Mouse (Mus musculus) lung, postnatal 10 days (tissue): ENCODE measurements at regions not wholly inside any gene's neighbourhood (a gene's known extent, or its start where the extent isn't known, plus 50 kb on each side); places are given as distances from the start of the nearest gene placed in this dataset.

ENCODE experiments used
- DNase-seq: peaks from one replicate; pipeline ENCODE4 v3.0.0; 2021

DNA sequence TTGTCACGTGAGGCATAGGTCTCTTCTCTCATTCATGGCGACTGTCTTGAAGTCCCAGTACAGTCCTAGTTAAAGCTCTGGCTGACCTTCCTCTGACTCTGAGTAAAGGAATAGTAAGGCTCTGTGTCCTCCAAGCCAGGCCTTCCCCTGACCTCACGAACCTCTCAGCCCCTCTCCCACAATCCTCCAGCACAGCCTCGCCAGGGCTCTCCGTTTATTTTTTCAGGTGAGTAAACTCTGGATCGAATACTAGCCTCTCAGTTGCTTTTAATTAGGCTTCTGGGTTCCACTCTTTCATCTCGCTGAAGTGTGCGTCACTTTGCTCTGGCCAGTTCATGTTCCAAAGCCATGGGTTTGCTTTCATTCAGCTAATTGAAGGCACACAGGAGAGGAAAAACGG, 133.8 kb downstream of the Mylk4 start:
- no peak for DNase-seq

DNA sequence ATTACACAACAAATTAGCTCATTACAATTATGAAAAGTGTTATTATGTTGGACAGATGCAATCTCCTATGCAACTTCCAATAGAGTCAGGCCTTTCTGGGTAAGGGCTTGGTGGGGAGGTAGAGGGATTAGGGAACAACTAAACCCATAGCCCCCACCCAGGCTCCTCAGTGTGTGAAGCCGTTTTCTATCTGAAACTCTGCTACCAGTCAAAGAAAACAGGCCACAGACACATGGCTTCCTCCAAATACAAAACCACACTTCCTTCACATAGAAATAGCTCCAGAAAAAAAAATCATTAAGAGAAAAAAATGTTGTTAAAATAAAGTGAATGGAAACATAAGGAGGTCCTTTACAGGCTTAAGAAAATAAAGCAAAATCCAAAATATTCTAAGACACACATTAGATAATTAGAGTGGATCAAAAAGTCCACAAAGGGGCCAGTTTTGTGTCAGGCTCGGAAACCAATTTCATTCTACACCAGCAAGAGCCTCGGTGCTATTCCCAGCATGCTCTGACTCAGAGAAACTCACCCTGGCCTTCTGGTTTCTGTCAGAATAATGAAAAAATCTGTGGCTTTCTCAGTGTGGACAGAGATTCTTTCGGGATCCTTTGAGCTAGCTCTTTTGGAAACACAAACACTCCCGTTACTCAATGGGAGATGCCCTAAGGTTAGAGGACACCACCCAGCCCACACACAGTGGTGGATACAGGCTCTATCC, 140.6 kb downstream of the Mylk4 start:
- DNase-seq = no peak

DNA sequence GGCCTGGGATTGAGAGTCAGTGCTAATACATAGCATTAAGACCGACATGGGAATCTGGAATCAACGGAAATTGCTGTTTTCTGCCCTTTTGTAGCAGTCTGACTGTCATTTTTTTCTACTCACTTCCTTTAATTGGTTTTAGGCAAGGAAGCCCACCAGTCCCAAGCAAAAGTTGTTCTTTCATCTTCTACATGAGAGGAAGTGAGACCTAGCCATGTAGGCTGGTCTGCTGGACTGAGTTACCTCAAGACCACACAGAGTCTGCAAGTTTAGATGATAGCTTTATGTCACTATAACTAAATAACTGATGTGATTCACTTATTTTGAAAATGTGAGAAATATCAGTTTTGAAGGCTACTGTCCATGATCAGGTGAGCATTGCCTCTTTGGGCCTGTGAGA, 142.8 kb downstream of the Mylk4 start:
- no peak for DNase-seq

DNA sequence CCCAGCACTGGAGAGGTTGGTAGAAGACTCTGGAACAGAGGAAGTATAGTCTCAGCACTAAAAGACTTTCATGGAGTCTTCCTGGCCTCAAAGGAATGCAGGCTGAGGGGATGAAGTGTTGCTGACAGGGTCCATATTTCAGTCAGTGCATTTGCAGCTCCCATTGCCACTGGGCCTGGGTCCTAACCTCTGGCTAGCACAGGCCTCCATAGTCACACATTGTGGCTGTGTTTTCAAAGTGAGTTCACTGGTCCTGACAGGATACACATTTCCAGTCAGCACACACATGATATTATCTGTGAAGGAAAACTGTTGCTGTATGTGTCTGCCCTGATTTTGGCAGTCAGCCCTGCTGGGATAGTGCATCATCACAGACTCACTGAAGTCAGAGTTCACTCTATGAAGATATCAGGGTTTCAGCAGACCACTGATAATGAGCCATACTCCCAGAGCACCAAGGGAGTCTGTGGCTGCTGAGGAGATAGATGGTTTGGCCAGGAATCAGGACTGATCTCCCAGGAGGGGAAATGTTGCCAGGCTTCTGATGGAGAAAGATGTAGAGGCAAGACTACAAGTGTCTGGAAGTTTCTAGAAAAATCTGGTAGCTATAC, 153.5 kb downstream of the Mylk4 start:
- peak; percentile 83 for DNase-seq

DNA sequence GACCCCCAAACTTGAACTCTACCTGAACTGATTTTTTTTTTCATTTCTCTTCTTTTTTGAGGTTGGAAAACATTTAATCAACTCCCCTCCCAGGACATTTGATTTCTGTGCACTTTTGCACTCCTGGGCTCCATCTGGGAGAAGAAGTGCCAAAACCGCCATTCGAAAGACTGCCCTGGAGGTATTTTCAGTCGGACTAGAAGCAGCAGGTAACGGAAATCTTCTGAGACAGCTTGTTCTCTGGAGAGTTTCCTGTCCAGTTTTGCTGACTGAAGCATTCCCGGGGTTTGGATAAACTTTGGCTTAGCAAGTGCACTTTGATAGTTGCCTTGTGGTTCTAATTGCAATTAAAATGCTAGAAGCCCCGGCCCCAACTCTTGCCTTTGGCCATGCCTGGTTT, 169.8 kb downstream of the Mylk4 start:
- DNase-seq = no peak

DNA sequence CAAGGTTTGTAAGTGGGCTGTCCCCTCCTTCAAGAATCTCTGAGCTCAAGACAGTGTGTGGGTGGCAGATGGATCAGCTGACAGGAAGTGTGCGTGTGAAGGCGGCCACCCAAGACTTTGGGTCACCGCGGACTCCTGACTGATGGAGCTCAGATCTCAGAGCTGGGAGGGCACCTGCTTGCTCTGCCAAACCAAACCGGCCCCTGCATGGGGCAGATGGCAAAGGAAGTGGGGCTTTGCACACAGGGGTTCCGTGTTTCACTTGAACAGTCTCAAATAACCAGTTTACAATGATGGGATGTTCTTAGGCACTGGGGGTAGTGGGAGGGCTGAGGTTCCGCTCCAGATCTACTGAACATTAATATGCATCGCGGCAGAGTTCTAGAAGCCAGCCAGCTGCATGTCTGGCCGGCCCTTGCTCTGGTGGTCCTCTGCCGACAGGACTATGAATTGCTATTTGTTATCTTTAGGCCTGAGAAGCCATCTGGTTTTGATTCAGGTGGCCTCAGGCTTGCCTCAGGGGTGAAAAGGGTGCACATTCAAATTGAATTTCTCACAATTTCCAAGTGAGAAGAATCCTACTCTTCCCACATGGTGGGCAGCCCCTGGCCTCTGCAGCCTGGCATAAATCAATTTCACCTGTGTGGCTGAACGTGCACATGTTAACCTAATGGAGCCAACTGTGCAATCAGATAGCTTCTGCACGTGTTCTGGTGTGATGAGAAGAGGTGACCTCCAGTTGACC, 172.0 kb downstream of the Mylk4 start:
- peak; percentile 33 for DNase-seq

DNA sequence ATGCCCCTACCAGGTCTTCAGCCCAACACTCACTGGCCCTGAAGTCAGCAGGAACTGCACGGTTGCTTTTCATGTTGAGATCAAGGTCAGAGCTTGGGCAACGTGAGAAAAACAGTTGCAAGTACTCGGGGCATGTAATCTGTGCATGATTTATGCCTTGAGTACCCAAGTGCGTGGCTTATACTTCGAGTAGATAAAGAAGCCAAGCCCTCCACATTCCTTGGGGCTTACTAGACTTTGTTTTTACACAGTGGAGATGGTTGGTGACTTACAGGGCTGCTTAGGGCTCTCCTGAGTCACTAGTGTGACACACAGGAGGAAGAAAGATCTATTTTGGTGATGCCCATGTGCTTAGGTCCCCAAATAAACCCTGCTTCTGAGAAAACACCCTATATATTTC, 172.8 kb downstream of the Mylk4 start:
- no peak for DNase-seq

DNA sequence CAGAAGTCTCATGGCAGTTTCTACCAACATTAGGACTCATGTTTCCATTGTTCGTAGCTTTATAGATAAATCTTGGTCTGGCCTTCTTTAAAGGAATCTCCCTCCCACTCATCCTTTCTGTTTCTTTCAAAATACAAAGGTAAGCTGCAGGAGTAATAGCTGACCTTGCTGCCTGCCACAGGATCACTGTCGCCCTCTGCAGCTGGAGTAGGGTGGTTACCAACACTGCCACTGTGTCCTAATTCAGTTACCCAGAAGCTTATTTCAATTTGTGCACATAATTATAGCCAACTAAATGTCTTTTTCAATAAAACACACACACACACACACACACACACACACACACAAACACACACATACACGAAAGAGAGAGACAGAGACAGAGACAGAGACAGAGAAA, 175.3 kb downstream of the Mylk4 start:
- no peak for DNase-seq

DNA sequence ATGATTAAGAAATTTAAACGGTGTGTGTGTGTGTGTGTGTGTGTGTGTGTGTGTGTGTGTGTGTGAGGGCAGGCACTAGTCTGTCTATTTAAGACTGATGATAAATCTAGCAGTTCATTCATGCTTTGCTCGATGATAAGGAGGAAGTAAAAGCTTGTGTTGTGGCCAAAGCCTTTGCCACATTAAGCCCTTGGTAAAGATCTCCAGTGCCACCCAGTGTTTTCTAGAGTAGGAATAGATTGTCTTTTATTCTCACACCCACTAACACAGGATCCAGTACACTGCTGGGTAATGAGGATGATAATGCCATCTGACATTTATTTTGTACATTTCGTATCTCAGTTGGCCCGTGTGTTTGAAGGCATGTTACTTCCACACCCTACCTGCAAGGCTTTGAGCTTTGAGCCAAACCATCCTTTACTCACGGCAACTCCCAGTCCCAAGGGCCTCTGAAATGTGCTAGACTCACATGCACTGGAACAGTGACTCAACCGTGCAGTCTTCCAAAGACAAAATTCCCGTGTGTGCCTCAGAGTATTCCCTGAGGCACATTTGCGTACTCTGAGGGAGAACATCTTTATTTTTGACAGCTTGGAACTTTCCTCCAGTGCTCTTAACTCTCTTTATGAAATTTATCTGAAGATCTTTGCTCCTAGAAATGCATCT, 179.7 kb downstream of the Mylk4 start:
- DNase-seq = no peak

DNA sequence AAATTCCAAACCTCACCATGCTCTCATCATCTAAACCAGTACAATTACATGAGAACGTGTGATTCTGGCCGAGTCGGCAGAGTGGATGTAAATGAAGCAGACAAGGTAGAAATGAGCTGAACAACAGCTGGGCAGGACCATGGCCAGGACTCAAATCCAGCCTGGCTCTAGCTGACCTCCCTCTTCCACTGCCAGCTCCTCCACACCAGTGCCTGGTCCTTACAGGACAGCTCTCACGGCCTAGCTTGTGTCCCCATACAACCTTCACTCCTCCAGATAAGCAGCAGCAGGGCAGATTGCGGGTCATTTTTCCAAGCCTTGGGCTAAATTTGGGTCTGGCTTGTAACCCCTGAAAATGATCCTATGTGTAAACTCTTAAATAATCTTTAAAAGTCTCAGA, 182.4 kb downstream of the Mylk4 start:
- DNase-seq = no peak

DNA sequence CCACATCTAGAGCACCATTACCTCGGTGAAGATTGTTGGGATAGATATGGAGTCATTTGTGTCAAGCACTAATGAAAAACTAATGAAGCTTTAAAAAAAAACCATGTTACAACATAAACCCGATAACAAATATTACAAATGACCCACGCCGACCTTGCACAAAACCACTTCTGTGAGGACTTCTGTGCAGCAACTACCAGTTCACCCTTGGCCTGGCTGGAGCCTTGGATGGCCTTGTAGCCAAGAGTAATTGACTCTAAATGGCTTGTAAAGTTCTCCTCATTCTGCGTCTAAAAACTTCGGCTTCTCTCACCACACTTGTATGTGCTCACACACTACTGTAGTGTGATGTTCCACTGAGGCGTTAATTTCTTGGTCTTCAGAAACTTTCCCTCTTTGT, 190.1 kb downstream of the Mylk4 start:
- DNase-seq = no peak

DNA sequence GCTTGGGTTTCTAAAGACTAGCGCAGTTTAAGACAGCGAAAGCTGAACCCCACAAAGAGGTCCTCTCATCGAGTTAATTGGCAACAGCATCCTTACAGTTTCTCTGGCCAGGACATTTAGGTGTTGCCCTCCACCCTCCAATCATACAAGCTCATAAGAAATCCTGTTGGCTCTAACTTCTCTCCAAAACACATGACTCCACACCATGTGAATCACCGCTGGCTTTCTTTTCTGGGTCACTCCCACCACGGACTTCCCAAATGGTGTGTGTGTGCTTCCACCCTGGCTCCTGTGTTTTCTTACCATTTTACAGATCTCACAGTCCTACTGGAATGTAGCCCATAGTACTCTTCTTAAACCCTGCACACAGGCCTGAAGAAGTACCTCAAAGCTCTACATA, 190.6 kb downstream of the Mylk4 start:
- DNase-seq = no peak

DNA sequence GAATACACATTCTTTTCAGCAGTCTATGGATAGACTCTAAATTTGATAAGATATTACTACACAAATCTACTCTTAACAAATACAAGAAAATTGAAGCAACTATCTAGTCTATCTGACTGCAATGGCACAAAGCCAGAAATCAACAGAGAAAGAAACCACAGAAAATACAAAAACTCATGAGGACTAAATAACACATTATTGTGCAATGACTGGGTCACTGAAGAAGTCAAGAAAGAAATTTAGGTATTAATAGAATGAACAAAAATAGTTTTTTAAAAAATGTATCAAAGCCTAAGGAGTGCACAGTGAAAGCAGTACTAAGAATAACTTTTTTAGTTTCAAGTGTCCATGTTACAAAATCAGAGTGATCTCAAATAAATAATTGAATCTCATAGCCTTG, 202.2 kb downstream of the Mylk4 start:
- DNase-seq = no peak

DNA sequence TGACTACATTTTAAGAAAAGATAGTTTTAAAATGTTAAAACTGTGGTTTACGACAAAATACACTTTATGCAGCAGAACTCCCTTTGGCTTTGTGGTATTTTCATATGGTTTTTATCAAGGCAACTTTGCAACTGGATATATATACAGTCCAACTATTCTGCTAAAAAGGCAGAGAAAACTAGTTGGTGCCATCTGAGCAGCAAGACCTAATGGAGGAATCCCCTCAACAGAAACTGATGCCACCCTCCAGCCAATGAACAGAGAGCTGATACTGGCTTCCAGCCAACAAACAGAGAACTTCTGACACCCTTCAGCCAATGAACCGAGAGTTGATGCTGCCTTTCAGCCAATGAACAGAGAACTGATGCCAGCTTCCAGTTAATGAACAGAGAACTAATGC, 215.9 kb downstream of the Mylk4 start:
- no peak for DNase-seq

DNA sequence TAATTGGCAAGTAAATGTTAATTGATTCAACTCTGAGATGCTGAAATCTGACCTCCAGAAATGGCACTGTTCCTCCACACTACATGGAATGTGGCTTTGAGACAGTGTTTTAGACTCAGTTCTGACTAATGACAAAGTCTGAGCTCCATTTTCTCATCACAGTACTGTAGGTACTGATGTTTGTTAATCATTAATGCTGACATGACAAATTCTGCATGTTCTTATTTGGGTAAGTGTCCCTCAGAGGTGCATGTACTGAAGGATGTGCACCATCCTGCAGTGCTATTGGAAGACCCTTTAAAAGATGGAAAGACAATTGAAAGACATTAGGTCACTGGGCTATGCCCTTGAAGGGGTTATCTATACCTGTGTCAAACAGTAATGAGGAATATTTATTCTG, 222.1 kb upstream of the Gmds start:
- DNase-seq = no peak

DNA sequence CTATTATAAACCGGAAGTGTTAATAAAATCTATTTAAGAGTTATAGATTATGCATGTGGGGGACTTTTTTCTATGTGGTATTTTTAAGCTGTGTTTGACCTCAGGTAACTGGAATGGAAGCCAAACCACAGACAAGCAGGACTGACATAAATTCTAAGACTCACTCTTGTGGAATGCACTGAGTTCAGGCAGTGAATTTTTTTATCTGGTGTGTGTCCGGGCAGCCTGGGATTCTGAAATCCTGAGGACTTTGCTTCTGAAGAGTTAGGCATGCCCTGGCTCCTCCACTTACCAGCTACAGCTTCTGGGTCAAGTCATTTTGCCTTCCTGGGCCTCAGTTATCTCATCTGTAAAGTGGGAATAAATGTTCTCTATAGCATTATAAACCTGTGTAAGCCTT, 217.9 kb upstream of the Gmds start:
- DNase-seq = no peak

DNA sequence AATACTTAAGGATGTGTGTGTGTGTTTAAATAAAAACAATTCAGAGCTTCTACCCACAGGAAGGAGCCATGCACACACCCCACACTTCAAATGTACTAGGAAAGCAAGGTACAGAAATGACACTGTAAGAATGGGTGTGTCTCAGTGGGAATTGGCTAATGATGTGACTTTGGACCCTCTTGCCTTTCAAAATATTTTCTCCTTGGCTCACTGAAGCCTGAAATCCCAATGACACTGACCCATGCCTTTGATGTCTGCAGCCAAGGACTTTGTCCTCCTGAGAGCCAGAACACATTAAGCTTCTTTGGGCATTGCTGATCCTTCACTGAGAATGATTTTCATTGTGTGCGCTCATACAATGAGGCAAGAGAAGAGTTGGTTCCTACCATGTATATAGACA, 216.5 kb upstream of the Gmds start:
- DNase-seq = no peak

DNA sequence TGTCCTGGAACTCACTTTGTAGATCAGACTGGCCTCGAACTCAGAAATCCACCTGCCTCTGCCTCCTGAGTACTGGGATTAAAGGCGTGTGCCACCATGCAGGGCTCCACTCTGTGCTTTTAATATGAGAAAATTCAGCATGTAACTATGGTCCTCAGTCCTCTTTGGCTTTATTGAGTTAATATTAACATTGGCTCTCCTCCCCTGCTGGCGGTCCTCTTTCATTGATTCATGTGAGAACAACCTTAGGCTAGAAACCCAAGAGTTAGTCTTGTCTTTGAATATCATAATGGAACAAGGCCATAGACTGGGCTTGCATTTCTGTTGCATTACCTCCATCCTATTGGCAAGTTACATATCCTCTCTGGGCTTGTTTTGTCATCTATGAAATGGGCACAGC, 216.1 kb upstream of the Gmds start:
- no peak for DNase-seq

DNA sequence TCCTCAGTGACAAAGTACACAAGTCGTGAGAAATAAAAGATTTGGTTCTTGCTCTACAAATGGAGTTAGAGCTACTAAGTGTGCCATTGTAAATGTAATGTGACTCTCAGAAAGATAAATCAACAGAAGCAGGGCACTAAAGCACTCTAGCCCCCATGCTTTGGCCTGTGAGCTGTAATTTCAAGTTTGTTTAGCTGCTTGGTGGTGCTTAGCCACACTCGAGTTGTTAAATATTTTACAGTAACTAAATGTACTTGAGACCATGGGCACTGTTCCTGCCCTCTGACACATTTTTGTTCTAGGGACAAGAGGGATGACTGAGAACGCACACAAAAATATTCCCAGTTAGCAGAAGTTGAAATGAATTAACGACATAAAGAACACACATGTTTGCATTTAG, 214.6 kb upstream of the Gmds start:
- peak; percentile 38 for DNase-seq

DNA sequence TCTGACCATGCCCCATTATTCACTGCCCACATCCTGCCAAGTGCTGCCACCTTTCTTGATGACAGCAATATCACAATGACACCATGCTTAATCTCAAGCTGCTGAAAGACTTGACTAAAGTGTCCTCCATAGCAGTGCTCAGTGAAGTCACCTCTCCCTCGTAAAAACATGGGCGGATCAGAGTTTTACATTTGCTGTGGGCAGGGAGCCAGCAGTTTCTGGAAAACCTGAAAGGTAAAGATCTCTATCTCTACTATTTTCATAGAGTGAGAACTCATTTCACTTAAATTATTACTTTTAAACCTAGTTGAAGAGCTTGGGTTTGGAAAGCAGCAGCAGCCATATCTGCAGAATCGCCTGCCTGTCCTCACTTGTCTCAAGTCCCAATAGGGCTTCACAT, 211.6 kb upstream of the Gmds start:
- no peak for DNase-seq

DNA sequence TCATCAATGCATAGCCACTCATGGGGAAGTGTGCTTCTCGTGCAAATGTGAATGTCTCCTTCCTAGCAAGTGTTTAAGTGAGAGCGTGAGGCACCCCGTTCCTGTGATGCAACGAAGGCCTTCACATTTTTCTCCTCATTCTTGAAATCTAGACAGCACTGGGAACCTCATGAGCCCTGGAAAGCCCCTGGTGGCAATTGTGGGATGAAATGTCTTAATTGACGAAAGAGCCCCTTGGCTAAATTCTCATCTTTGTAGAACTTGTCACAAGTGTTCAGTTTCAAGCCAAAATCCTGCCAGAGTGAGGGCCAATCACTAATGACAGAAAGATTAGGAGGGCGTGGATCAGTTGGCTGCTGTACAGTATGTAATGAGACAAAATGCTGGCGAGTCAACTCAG, 208.6 kb upstream of the Gmds start:
- DNase-seq = no peak

DNA sequence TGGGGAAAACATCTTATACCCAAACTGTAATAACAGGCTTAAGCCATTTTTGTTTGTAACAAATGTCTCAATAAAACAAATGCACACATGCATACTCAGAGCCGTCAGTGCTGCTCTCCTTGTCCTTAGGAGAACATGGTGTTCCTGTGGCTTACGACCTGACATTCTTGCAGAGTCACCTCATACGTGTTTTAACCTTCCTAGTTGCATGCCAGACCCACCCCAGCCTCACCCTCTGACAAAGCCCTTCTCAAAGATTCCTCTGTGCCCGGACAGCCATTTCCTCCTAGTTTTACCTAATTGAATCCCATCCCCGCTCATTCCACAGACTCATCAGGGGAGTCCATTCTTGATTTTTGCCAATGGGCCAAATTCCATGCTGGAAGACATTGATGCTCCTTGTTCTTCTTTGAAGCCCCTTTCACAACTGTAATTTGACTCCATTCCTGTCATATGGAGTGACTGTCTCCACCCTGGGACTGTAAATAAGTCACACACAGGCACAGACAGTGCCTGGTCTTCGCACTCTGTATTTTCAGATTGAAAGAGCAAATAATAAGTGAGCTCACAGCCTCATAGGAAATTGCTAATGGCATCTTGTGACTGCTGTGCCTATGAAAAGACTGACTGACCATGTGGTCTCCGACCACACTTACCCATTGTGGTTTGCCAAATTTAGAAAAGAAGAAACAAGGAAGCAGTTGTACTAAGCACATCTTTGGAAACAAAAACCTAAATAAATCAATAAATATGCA, 206.6 kb upstream of the Gmds start:
- no peak for DNase-seq

DNA sequence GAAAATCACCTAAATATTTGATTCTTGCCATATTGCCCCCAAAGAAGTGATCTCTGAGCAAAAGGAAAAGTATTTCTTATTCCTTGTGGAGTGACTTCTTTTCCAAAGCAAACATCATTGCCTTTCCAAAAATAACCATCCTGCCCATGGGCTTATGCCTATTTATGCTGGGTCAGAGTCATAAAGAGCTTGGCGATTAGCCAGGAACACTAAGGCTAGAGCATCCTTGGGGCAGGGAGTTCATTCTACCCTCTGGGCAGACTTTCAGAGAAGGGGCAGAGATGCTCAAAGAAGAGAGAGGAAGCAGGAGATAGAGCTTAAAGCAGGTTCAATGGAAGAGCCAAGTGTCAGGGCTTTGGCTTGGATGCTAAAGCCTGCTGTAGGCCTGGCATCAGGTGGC, 203.1 kb upstream of the Gmds start:
- DNase-seq = no peak
